Mouse (Mus musculus) 416B (cell line): Measurements from ENCODE around the gene Msi2.

Experiments
- DNase-seq: peaks from one replicate; pipeline ENCODE4 v3.0.0; 2011; ENCODE audit warnings: low read depth

Msi2 gene

GRCm38 (mm10) chr11:88713479-88713878, 4.8 kb downstream of the Msi2 start:
- no peak for DNase-seq

GRCm38 (mm10) chr11:88709876-88710614, 8.3 kb downstream of the Msi2 start:
- no peak for DNase-seq

GRCm38 (mm10) chr11:88707228-88707775, 11.0 kb downstream of the Msi2 start:
- DNase-seq: no peak

- DNase-seq: no peak
Observed at GRCm38 (mm10) chr11:88704688-88705087, 13.6 kb downstream of the Msi2 start.

- no peak for DNase-seq
Observed at GRCm38 (mm10) chr11:88703220-88703619, 15.1 kb downstream of the Msi2 start.

- DNase-seq: no peak
Observed at GRCm38 (mm10) chr11:88701976-88702659, 16.2 kb downstream of the Msi2 start.

- DNase-seq: no peak
Observed at GRCm38 (mm10) chr11:88701020-88701419, 17.3 kb downstream of the Msi2 start.

- DNase-seq: no peak
Observed at GRCm38 (mm10) chr11:88700202-88700711, 18.1 kb downstream of the Msi2 start.

GRCm38 (mm10) chr11:88693905-88694893, 24.1 kb downstream of the Msi2 start:
- DNase-seq: no peak

- DNase-seq: no peak
Observed at GRCm38 (mm10) chr11:88693002-88693769, 25.1 kb downstream of the Msi2 start.

GRCm38 (mm10) chr11:88692374-88692773, 25.9 kb downstream of the Msi2 start:
- DNase-seq: peak; percentile 79

GRCm38 (mm10) chr11:88690556-88691287, 27.6 kb downstream of the Msi2 start:
- no peak for DNase-seq

GRCm38 (mm10) chr11:88689831-88690459, 28.4 kb downstream of the Msi2 start:
- DNase-seq: no peak

GRCm38 (mm10) chr11:88688644-88689043, 29.7 kb downstream of the Msi2 start:
- no peak for DNase-seq

GRCm38 (mm10) chr11:88687711-88688110, 30.6 kb downstream of the Msi2 start:
- DNase-seq: no peak

- DNase-seq: peak; percentile 21
Observed at GRCm38 (mm10) chr11:88687010-88687409, 31.3 kb downstream of the Msi2 start.

GRCm38 (mm10) chr11:88686061-88686460, 32.3 kb downstream of the Msi2 start:
- DNase-seq: no peak

GRCm38 (mm10) chr11:88683026-88683770, 35.1 kb downstream of the Msi2 start:
- DNase-seq: no peak

GRCm38 (mm10) chr11:88677350-88677749, 41.0 kb downstream of the Msi2 start:
- no peak for DNase-seq
